Mouse (Mus musculus) layer of hippocampus, postnatal 36 days (tissue): ENCODE data around the gene Nrxn3. TPM values are rescaled to one million over a fixed set of nuclear protein-coding genes. Genes with fewer than 3 reads are reported as not detected.

Source experiments
- microRNA-seq, 2 experiments: library from miRNA; unstranded; fragments of <30 nt; microRNA quantifications; one replicate each; pipeline ENCODE4 v1.2.0; 2021
- total RNA-seq, 2 experiments: library from RNA; stranded (reverse); gene quantifications; 2 replicates each; pipeline ENCODE4 v1.2.3; 2021

The Nrxn3 gene
- total RNA-seq, 2 experiments from 2014 or later: 185 to 190 TPM

Small RNA genes within 50 kb of the gene (microRNA-seq; reads per million reads assigned to microRNA genes)
- gene Gm23989 (0 reads per million in 2 experiments), gene Gm27313 (0 reads per million in 2 experiments)
